16 mouse cellular contexts compared by ENCODE assay signal in genomic region chr1:158512636-158513035, GRCm38 (mm10).
DNase-seq lines count a peak whose midpoint lies in the region.
"Had no signal": no experiment of that assay in that cellular context is flagged by ENCODE, and none has a peak within 500 bp of the region (broad histone marks: within the 10 kb centered on the region; RNA-seq: fewer than 3 reads in every experiment).

No protein-coding gene starts in this region.

- peak; percentile 77 to 80 for DNase-seq in right cerebral cortex, adult 2 months (ENCODE audit: low spot score in 2 of 2)
- no peak for DNase-seq in right cerebral cortex, postnatal 14 days
- peak; percentile 75 to 78 for DNase-seq in layer of hippocampus, adult 18-20 months (ENCODE audit: low spot score in 2 of 2)
- DNase-seq in left cerebral cortex, adult 9 months (ENCODE audit: low spot score in 2 of 2), result peak; percentile 75 to 89
- no peak for DNase-seq in adrenal gland, postnatal 14 days
- DNase-seq in thymus, postnatal 14 days, result no peak
- DNase-seq in testis, postnatal 14 days (ENCODE audit: low spot score), result no peak
- DNase-seq: cerebellum, postnatal 36 days; forebrain, postnatal 0 days; gastrocnemius, postnatal 14 days; heart, adult 2 months; heart, postnatal 10 days; kidney, adult 2 months; kidney, postnatal 36 days; liver, embryonic 13.5 days; thymus, postnatal 36 days had no signal

Comparison
In these comparisons a context has a peak if more than half of its experiments do, and no peak if none do; other contexts are left out.
1. DNase-seq: peak in right cerebral cortex, adult 2 months (2 of 2), layer of hippocampus, adult 18-20 months (2 of 2) and left cerebral cortex, adult 9 months (2 of 2); none in right cerebral cortex, postnatal 14 days (single experiment), adrenal gland, postnatal 14 days (single experiment), thymus, postnatal 14 days (single experiment) and testis, postnatal 14 days (single experiment).